Mouse (Mus musculus) testis, postnatal 10 days (tissue): ENCODE results near the gene Bzw2.

Experiments used
- DNase-seq: peaks from one replicate; pipeline ENCODE4 v3.0.0; 2021; ENCODE audit warnings: low spot score

Gene Bzw2

GRCm38 (mm10) chr12:36135409-36135808, 22.5 kb downstream of the Bzw2 start:
- DNase-seq: no peak

- DNase-seq: no peak
Measured at GRCm38 (mm10) chr12:36134111-36134510, 23.8 kb downstream of the Bzw2 start.

GRCm38 (mm10) chr12:36133547-36133946, 24.3 kb downstream of the Bzw2 start:
- no peak for DNase-seq

- no peak for DNase-seq
Measured at GRCm38 (mm10) chr12:36132668-36133067, 25.2 kb downstream of the Bzw2 start.

- DNase-seq: no peak
Measured at GRCm38 (mm10) chr12:36132254-36132653, 25.6 kb downstream of the Bzw2 start.

GRCm38 (mm10) chr12:36129826-36130225, 28.1 kb downstream of the Bzw2 start:
- no peak for DNase-seq

GRCm38 (mm10) chr12:36126049-36126448, 31.8 kb downstream of the Bzw2 start:
- no peak for DNase-seq

GRCm38 (mm10) chr12:36119244-36119643, 38.6 kb downstream of the Bzw2 start:
- DNase-seq: no peak

GRCm38 (mm10) chr12:36117161-36117560, 40.7 kb downstream of the Bzw2 start:
- DNase-seq: no peak

- no peak for DNase-seq
Measured at GRCm38 (mm10) chr12:36112081-36112480, 45.8 kb downstream of the Bzw2 start.

GRCm38 (mm10) chr12:36111110-36111509, 46.8 kb downstream of the Bzw2 start:
- no peak for DNase-seq

GRCm38 (mm10) chr12:36110457-36110856, 47.4 kb downstream of the Bzw2 start:
- no peak for DNase-seq

GRCm38 (mm10) chr12:36108442-36108841, 49.4 kb downstream of the Bzw2 start:
- DNase-seq: no peak

- no peak for DNase-seq
Measured at GRCm38 (mm10) chr12:36103592-36103910, 54.3 kb downstream of the Bzw2 start.

- no peak for DNase-seq
Measured at GRCm38 (mm10) chr12:36102733-36103591, 54.9 kb downstream of the Bzw2 start.

- DNase-seq: no peak
Measured at GRCm38 (mm10) chr12:36095371-36095880, 62.5 kb downstream of the Bzw2 start.

- no peak for DNase-seq
Measured at GRCm38 (mm10) chr12:36093081-36093670, 64.7 kb downstream of the Bzw2 start.

- DNase-seq: no peak
Measured at GRCm38 (mm10) chr12:36091964-36092363, 65.9 kb downstream of the Bzw2 start.

GRCm38 (mm10) chr12:36089221-36089620, 68.7 kb downstream of the Bzw2 start:
- no peak for DNase-seq

- DNase-seq: no peak
Measured at GRCm38 (mm10) chr12:36088804-36089203, 69.1 kb downstream of the Bzw2 start.

GRCm38 (mm10) chr12:36085380-36085779, 72.5 kb downstream of the Bzw2 start:
- DNase-seq: no peak

GRCm38 (mm10) chr12:36078101-36078899, 79.6 kb downstream of the Bzw2 start:
- DNase-seq: no peak

- no peak for DNase-seq
Measured at GRCm38 (mm10) chr12:36072860-36073259, 85.0 kb downstream of the Bzw2 start.
